Mouse (Mus musculus): ENCODE data around the gene Taf1a. TPM values are rescaled to one million over a fixed set of nuclear protein-coding genes. Genes with fewer than 3 reads are reported as not detected.

The Taf1a gene
- polyA plus RNA-seq, 1 experiment from 2014 or later = 24.3 TPM

DNA sequence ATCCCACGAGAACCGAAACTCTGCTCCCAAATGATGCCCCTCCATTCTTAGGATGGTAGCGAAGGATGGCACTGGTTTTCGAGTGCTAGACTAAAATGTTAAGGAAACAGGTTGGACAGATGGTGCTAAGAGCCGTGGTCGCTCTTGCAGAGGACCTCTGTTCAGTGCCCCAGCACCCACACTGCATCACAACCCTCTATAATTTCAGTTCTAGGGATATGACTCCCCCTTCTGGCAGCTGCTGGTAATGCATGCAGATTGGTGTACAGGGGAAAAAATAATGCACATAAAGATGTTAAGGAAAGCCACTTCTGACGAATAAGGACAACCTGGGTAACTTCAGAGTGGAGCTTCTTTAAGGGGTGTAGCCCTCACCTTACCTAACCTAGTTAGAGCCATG, 35.3 kb downstream of the Taf1a start:
- Histone ChIP-seq H3K9me3 (replicated peaks) (no peaks in the 10 kb centered on the region), H3K4me3 (no peak overlapping the region), H3K27me3 (ENCODE audit: low read depth, poor library complexity, severe bottlenecking) (no peaks in the 10 kb centered on the region), H3K4me1 (no peaks in the 10 kb centered on the region), H3K36me3 (no peaks in the 10 kb centered on the region), H3K27ac (replicated peaks) (no peak overlapping the region)
- 91% methylated on average over 7 of the region's 7 CpGs for WGBS
- DNase-seq (ENCODE audit: low spot score) = no peak

DNA sequence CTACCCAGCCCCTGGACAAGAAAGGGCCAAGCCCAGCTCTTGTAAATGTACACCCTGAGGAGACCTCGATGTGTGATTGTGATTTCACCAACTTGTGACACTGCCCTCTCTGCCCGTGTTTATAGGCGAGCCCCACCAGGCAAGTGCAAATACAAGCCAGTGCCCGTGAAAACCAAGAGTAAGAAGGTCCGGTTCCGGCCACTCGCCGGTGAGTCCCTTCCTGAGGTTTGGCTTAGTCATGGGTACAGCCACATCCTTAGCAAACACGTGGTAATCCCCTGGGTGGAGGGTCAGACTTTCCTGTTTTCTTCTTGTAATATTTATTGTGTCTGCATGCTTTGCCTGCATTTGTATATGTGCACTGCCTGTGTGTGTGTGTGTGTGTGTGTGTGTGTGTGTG, 46.1 kb downstream of the Taf1a start:
- H3K9me3 ChIP-seq (replicated peaks) = no peaks in the 10 kb centered on the region
- no peaks in the 10 kb centered on the region for H3K36me3 ChIP-seq
- no peak overlapping the region for H3K4me3 ChIP-seq
- 88% methylated on average over 9 of the region's 9 CpGs for WGBS
- peaks cover 4% of the 10 kb centered on the region; the same call in 1 of the 2 replicates for H3K27me3 ChIP-seq (ENCODE audit: low read depth, poor library complexity, severe bottlenecking)
- no peak for DNase-seq (ENCODE audit: low spot score)
- H3K27ac ChIP-seq (replicated peaks) = no peak overlapping the region
- H3K4me1 ChIP-seq = peaks cover 3% of the 10 kb centered on the region; the same call in 1 of the 2 replicates

DNA sequence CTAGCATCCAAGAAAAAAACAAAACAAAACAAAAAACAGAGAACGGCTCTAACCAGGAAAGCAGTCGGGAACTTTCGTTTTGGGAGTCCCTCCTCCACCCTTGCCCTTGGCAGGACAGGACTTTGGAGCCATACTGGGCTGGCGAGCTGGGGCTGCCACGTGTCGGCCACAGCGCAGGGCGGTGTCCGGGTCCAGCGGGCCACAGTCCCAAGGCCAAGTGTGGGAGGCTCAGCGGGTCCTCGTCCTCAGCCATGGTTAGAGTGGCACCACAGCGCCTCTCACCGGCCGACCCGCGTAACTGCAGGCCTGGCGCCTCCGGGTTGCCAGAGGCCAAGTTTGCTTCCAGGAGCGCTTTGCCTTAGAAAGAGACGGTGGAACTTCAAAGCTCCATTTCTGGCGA, 50.3 kb downstream of the Taf1a start:
- H3K4me3 ChIP-seq = no peak overlapping the region
- 32% methylated on average over 22 of the region's 22 CpGs for WGBS
- H3K27ac ChIP-seq (replicated peaks) = no peak overlapping the region
- peaks cover 4% of the 10 kb centered on the region; the same call in 1 of the 2 replicates for H3K27me3 ChIP-seq (ENCODE audit: low read depth, poor library complexity, severe bottlenecking)
- peaks cover 3% of the 10 kb centered on the region; the same call in 1 of the 2 replicates for H3K4me1 ChIP-seq
- peaks cover 4% of the 10 kb centered on the region; the same call in 1 of the 2 replicates for H3K9me3 ChIP-seq (replicated peaks)
- H3K36me3 ChIP-seq = no peaks in the 10 kb centered on the region
- peak; percentile 57 for DNase-seq (ENCODE audit: low spot score)

DNA sequence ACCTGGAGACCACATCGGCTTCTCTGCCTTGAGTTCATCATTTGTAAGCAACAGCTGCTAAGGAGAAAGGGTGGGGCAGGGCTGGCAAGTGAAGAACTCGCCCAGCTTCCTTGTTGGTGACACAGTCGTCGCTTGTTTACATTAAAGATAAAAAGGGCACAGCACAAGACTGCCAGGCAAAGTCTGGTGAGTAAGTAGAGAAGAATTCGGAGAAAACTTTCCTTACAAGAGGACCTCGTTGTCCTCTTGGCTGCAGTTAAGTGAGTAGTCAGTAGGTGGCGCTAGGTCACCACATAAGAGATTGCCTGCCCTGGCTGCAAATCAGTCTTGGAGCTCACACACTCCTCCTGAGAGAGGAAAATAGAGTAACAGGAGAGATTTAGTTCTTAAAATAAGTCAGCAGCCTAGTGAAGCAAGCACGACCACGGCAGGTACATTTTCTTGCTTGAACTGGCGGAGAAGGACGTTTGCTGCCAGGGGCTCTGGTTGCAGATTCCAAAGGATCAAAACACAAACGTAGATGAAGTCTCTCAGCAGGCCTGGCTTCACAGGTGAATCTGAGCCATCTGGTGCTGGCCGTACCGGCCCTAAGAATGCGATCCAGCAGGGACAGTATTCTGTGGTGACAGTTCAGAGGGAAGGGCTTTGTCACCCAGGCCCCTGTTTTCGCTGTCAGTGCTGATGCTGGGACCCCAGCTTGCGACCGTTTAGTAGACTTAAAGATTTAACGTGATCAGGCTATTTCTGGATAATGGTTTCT, 53.4 kb downstream of the Taf1a start:
- peaks cover 4% of the 10 kb centered on the region; the same call in 1 of the 2 replicates for H3K9me3 ChIP-seq (replicated peaks)
- H3K36me3 ChIP-seq = no peaks in the 10 kb centered on the region
- H3K27ac ChIP-seq (replicated peaks) = no peak overlapping the region
- H3K27me3 ChIP-seq (ENCODE audit: low read depth, poor library complexity, severe bottlenecking) = peaks cover 4% of the 10 kb centered on the region; the same call in 1 of the 2 replicates
- peaks cover 3% of the 10 kb centered on the region; the same call in 1 of the 2 replicates for H3K4me1 ChIP-seq
- WGBS = 28% methylated on average over 19 of the region's 19 CpGs
- DNase-seq (ENCODE audit: low spot score) = peak; percentile 82
- no peak overlapping the region for H3K4me3 ChIP-seq

DNA sequence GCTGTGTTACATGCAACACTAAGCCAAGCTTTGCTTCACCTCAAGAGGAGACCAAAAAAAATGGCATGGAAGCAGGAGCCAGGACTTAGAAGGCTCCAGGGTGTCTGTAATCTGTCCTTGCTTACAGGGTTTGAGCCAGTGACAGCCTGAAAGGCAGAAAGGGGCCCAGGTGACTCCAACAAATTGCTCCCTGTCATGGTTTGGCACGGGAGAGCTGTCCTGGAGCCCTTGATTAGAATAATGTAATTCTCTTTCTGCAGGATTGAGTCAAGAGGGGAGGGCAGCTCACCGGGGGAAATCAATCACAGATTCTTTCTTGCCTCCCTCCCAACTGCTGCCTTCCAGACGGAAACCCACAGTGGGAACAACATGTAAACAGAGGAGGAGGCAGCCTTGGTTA, 64.3 kb downstream of the Taf1a start:
- H3K4me3 ChIP-seq = no peak overlapping the region
- peaks cover 6% of the 10 kb centered on the region for H3K9me3 ChIP-seq (replicated peaks)
- no peaks in the 10 kb centered on the region for H3K27me3 ChIP-seq (ENCODE audit: low read depth, poor library complexity, severe bottlenecking)
- no peak for DNase-seq (ENCODE audit: low spot score)
- H3K36me3 ChIP-seq = no peaks in the 10 kb centered on the region
- no peaks in the 10 kb centered on the region for H3K4me1 ChIP-seq
- H3K27ac ChIP-seq (replicated peaks) = no peak overlapping the region
- WGBS = 43% methylated on average over 3 of the region's 3 CpGs

Other genes starting within 250 kb of the Taf1a start
- gene Disp1, start 167.5 kb upstream of the Taf1a start, polyA plus RNA-seq (2016; fragmentation: Nextera tagmentation; extraction: Ambion mirVana) = 8.6 and 11.1 TPM in 2 replicates
- gene Aida, start 92.4 kb upstream of the Taf1a start, polyA plus RNA-seq (2016; fragmentation: Nextera tagmentation; extraction: Ambion mirVana) = 42.3 and 45.1 TPM in 2 replicates
- gene Brox, start 91.7 kb upstream of the Taf1a start, polyA plus RNA-seq (2016; fragmentation: Nextera tagmentation; extraction: Ambion mirVana) = 40.3 and 50.3 TPM in 2 replicates
- gene Mia3, start 19.4 kb upstream of the Taf1a start, polyA plus RNA-seq (2016; fragmentation: Nextera tagmentation; extraction: Ambion mirVana) = 83.8 and 95.2 TPM in 2 replicates
- gene Hhipl2, start 29.2 kb downstream of the Taf1a start, polyA plus RNA-seq (2016; fragmentation: Nextera tagmentation; extraction: Ambion mirVana) = 0.11 TPM in 1 of 2 replicates, not detected in the other

Measured in midbrain, embryonic 10.5 days (tissue).